Mouse (Mus musculus) MEL (cell line): ENCODE results near the gene Marc1. TPM values are rescaled to one million over a fixed set of nuclear protein-coding genes. Genes with fewer than 3 reads are reported as not detected.

Source experiments
- DNase-seq: peaks from one replicate; pipeline ENCODE4 v3.0.0; 2011; ENCODE audit warnings: low read depth, low spot score
- H3K27ac ChIP-seq: 2 replicates; pipeline ENCODE4 v1.5.1; 2012; ENCODE audit warnings: low read depth, mild to moderate bottlenecking, control low read depth, low read length, moderate library complexity; ENCODE audit not compliant: control insufficient read depth
- H3K27me3 ChIP-seq, 2 experiments: fragments of 150-350 bp in 1 of 2; sonication (generic) in 1 of 2; 2 replicates each; pipeline ENCODE4 v1.6.1; 2012; ENCODE audit warnings: low read length in 2 of 2, mild to moderate bottlenecking in 2 of 2, improper control_type of control experiment in 1 of 2, moderate library complexity in 1 of 2; ENCODE audit not compliant: insufficient read depth in 2 of 2, control insufficient read depth in 1 of 2
- H3K36me3 ChIP-seq, 2 experiments: 2 replicates each; pipeline ENCODE4 v1.6.1; 2012 to 2014; ENCODE audit warnings: low read length in 2 of 2, improper control_type of control experiment in 1 of 2, inconsistent platforms in 1 of 2, mild to moderate bottlenecking in 1 of 2; ENCODE audit not compliant: insufficient read depth in 2 of 2, control insufficient read depth in 1 of 2
- H3K4me1 ChIP-seq, 2 experiments: fragments of 150-350 bp in 1 of 2; sonication (generic) in 1 of 2; 2 replicates each; pipeline ENCODE4 v1.6.1; 2012; ENCODE audit warnings: low read length in 2 of 2, improper control_type of control experiment in 1 of 2, mild to moderate bottlenecking in 1 of 2; ENCODE audit not compliant: insufficient read depth in 2 of 2, control insufficient read depth in 1 of 2
- H3K4me3 ChIP-seq, 2 experiments: fragments of 150-350 bp in 1 of 2; sonication (generic) in 1 of 2; 2 replicates each; pipeline ENCODE4 v1.5.1; 2012; ENCODE audit warnings: low read depth in 2 of 2, low read length in 2 of 2, mild to moderate bottlenecking in 2 of 2, moderate library complexity in 2 of 2, control low read depth in 1 of 2, improper control_type of control experiment in 1 of 2; ENCODE audit not compliant: control insufficient read depth in 1 of 2, insufficient read depth in 1 of 2
- H3K79me2 ChIP-seq: 2 replicates; pipeline ENCODE4 v1.6.1; 2012; ENCODE audit warnings: mild to moderate bottlenecking, low read length, moderate library complexity; ENCODE audit not compliant: control insufficient read depth, poor library complexity, insufficient read depth
- H3K9ac ChIP-seq: 2 replicates; pipeline ENCODE4 v1.6.1; 2012; ENCODE audit warnings: low read depth, mild to moderate bottlenecking, control low read depth, low read length, moderate library complexity; ENCODE audit not compliant: control insufficient read depth, poor library complexity, severe bottlenecking
- H3K9me3 ChIP-seq: fragments of 150-350 bp; sonication (generic); replicated peaks from 2 replicates; pipeline ENCODE4 v1.6.1; 2012; ENCODE audit warnings: mild to moderate bottlenecking, low read length, improper control_type of control experiment, moderate library complexity; ENCODE audit not compliant: insufficient read depth
- BHLHE40 ChIP-seq: IDR thresholded peaks from 2 replicates; pipeline ENCODE4 v1.6.1; 2012; ENCODE audit warnings: low read depth, mild to moderate bottlenecking, inconsistent platforms, low read length, improper control_type of control experiment, borderline replicate concordance
- CHD2 ChIP-seq: IDR thresholded peaks from 2 replicates; pipeline ENCODE4 v1.6.1; 2011; ENCODE audit warnings: low read length, improper control_type of control experiment
- CTCF ChIP-seq, 3 experiments: IDR thresholded peaks in 2 of 3; conservative IDR thresholded peaks in 1 of 3; 2 replicates each; pipeline ENCODE4 v1.5.1; 2011 to 2012; ENCODE audit warnings: low read length in 3 of 3, low read depth in 2 of 3, mild to moderate bottlenecking in 2 of 3, improper control_type of control experiment in 1 of 3, inconsistent platforms in 1 of 3, mixed read lengths in 1 of 3, moderate library complexity in 1 of 3; ENCODE audit not compliant: control insufficient read depth in 1 of 3, insufficient read depth in 1 of 3, poor library complexity in 1 of 3, severe bottlenecking in 1 of 3
- GABPA ChIP-seq: IDR thresholded peaks from 2 replicates; pipeline ENCODE4 v1.6.1; 2012; ENCODE audit warnings: low read depth, mild to moderate bottlenecking, inconsistent platforms, low read length, improper control_type of control experiment, moderate library complexity
- HCFC1 ChIP-seq: IDR thresholded peaks from 2 replicates; pipeline ENCODE4 v1.6.1; 2012; ENCODE audit warnings: low read depth, mild to moderate bottlenecking, inconsistent platforms, low read length, improper control_type of control experiment, moderate library complexity
- JUND ChIP-seq: IDR thresholded peaks from 2 replicates; pipeline ENCODE4 v1.6.1; 2011; ENCODE audit warnings: low read depth, mild to moderate bottlenecking, improper control_type of control experiment, low read length
- MAZ ChIP-seq: IDR thresholded peaks from 2 replicates; pipeline ENCODE4 v1.6.1; 2012; ENCODE audit warnings: low read depth, mild to moderate bottlenecking, inconsistent platforms, low read length, improper control_type of control experiment
- MEF2A ChIP-seq: IDR thresholded peaks from 2 replicates; pipeline ENCODE4 v1.6.1; 2014; ENCODE audit warnings: low read depth, mild to moderate bottlenecking, inconsistent platforms, low read length, improper control_type of control experiment; ENCODE audit not compliant: poor library complexity, insufficient replicate concordance, severe bottlenecking; ENCODE audit errors: extremely low read depth
- MYB ChIP-seq: IDR thresholded peaks from 2 replicates; pipeline ENCODE4 v1.6.1; 2011; ENCODE audit warnings: mild to moderate bottlenecking, low read depth, low read length, improper control_type of control experiment
- NELFE ChIP-seq: IDR thresholded peaks from 2 replicates; pipeline ENCODE4 v1.6.1; 2011; ENCODE audit warnings: low read depth, low read length, improper control_type of control experiment
- POLR2AphosphoS5 ChIP-seq: IDR thresholded peaks from 2 replicates; pipeline ENCODE4 v1.6.1; 2012; ENCODE audit warnings: low read depth, borderline replicate concordance, mild to moderate bottlenecking, inconsistent platforms, low read length, moderate library complexity, mixed read lengths
- RAD21 ChIP-seq: IDR thresholded peaks from 2 replicates; pipeline ENCODE4 v1.6.1; 2011; ENCODE audit warnings: mild to moderate bottlenecking, low read depth, low read length, improper control_type of control experiment
- SIN3A ChIP-seq: IDR thresholded peaks from 2 replicates; pipeline ENCODE4 v1.6.1; 2012; ENCODE audit warnings: low read length, improper control_type of control experiment, inconsistent platforms
- TCF12 ChIP-seq: IDR thresholded peaks from 2 replicates; pipeline ENCODE4 v1.6.1; 2014; ENCODE audit warnings: low read depth, mild to moderate bottlenecking, inconsistent platforms, low read length, improper control_type of control experiment, moderate library complexity
- USF1 ChIP-seq: IDR thresholded peaks from 2 replicates; pipeline ENCODE4 v1.6.1; 2014; ENCODE audit warnings: low read depth, mild to moderate bottlenecking, inconsistent platforms, low read length, improper control_type of control experiment, moderate library complexity
- USF2 ChIP-seq, 2 experiments: IDR thresholded peaks; 2 replicates each; pipeline ENCODE4 v1.6.1; 2011 to 2012; ENCODE audit warnings: improper control_type of control experiment in 2 of 2, low read length in 2 of 2, borderline replicate concordance in 1 of 2, inconsistent platforms in 1 of 2, low read depth in 1 of 2, mild to moderate bottlenecking in 1 of 2; ENCODE audit not compliant: insufficient read depth in 1 of 2
- ZC3H11A ChIP-seq: IDR thresholded peaks from 2 replicates; pipeline ENCODE4 v1.6.1; 2012; ENCODE audit warnings: low read depth, mild to moderate bottlenecking, inconsistent platforms, low read length, improper control_type of control experiment
- ZKSCAN1 ChIP-seq: IDR thresholded peaks from 2 replicates; pipeline ENCODE4 v1.6.1; 2012; ENCODE audit warnings: low read depth, mild to moderate bottlenecking, inconsistent platforms, low read length, improper control_type of control experiment, moderate library complexity
- ZMIZ1 ChIP-seq: IDR thresholded peaks from 2 replicates; pipeline ENCODE4 v1.6.1; 2012; ENCODE audit warnings: low read depth, mild to moderate bottlenecking, inconsistent platforms, low read length, improper control_type of control experiment, moderate library complexity
- ZNF384 ChIP-seq: IDR thresholded peaks from 2 replicates; pipeline ENCODE4 v1.6.1; 2012; ENCODE audit warnings: low read depth, mild to moderate bottlenecking, inconsistent platforms, low read length, improper control_type of control experiment
- polyA plus RNA-seq, 2 experiments: library from polyadenylated mRNA; stranded (reverse) in 1 of 2; unstranded in 1 of 2; fragments of >175 nt in 1 of 2; fragments of >200 nt in 1 of 2; gene quantifications; 2 replicates each; pipeline versions ENCODE4 v1.2.1 to v1.2.4; 2012; ENCODE audit warnings: low replicate concordance in 2 of 2, low read depth in 1 of 2; ENCODE audit not compliant: insufficient read length in 2 of 2, insufficient read depth in 1 of 2, missing spikeins in 1 of 2
- total RNA-seq: library from RNA; depleted of rRNA; stranded (reverse); fragments of 300-350 nt; gene quantifications from 2 replicates; pipeline ENCODE4 v1.2.3, GENCODE M21; 2012

Gene Marc1
- total and polyA plus RNA-seq, 3 experiments: 0.08 to 0.10 TPM; not detected in 1

DNA sequence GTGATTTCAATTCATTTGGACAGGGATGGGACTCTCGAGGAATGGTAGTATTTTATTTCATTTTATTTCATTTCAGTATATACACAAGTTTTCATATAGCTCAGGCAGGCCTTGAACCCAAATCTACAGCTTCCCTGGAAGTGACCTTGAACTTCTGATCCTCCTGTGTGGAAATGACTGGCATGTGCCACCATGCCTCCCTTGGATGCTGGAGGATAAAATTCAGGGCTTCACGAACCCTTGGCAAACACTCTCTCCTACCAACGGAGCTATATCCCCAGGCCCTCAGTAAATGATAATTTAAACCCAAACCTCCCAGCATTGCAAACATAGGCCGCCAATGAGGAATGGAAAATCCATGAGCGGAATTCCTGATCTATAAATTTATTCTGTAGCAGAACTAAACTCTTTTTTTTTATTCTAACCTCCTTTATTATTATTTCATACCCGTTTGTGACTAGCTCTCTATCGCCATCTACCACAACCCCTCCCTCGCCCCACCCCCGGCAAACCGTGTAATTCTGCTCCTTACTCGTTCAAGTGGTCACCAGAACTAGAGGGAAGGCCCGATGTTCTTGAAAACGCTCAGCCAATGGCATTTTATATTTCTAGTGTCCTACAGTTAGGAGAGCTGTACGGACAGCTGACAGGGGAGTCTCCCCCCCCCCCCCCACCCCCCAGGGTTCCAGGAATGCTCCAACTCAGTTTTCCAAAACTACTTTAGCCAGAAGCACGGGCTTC is 33.4 kb upstream of the Marc1 start:
- peaks cover 23% of the 10 kb centered on the region for H3K79me2 ChIP-seq
- peak; percentile 79 for DNase-seq
- H3K27ac ChIP-seq: peak overlapping the region; percentile 29
- no peaks in the 10 kb centered on the region for H3K27me3 ChIP-seq
- peak overlapping the region; percentile 84 to 99 for H3K4me3 ChIP-seq
- peak overlapping the region; percentile 80 for H3K9ac ChIP-seq
- peaks cover 2 to 9% of the 10 kb centered on the region in 2 experiments; a peak in 3 of 4 replicates for H3K36me3 ChIP-seq
- TF ChIP-seq ZNF384 (0 out of 2 replicates have a peak, but pooled peaks have one; percentile 28), RAD21 (no peak), CTCF (IDR thresholded peaks at IDR 0.05 in 2 of 3, conservative IDR thresholded peaks at IDR 0.05 in 1 of 3; ENCODE audit: control insufficient read depth in 1 of 3, insufficient read depth in 1 of 3, low read depth in 2 of 3, low read length in 3 of 3, poor library complexity in 1 of 3, severe bottlenecking in 1 of 3) (peak in 2 of 3 experiments; percentile 13 to 16; a peak in 2 of 6 replicates), MAZ (peak; percentile 56; the same call in 1 of the 2 replicates)
- H3K9me3 ChIP-seq: no peaks in the 10 kb centered on the region
- H3K4me1 ChIP-seq: peaks cover 10 to 11% of the 10 kb centered on the region in 2 experiments; a peak in 3 of 4 replicates

- H3K4me3 ChIP-seq: no peak overlapping the region
- TF ChIP-seq JUND (no peak), ZMIZ1 (no peak), POLR2AphosphoS5 (no peak), HCFC1 (no peak), NELFE (no peak), ZC3H11A (no peak), MYB (no peak), RAD21 (no peak), BHLHE40 (no peak), SIN3A (no peak), GABPA (no peak), USF1 (no peak), CHD2 (no peak), CTCF (IDR thresholded peaks at IDR 0.05 in 2 of 3, conservative IDR thresholded peaks at IDR 0.05 in 1 of 3; ENCODE audit: control insufficient read depth in 1 of 3, insufficient read depth in 1 of 3, low read depth in 2 of 3, low read length in 3 of 3, poor library complexity in 1 of 3, severe bottlenecking in 1 of 3) (no peak), TCF12 (no peak), USF2 (IDR thresholded peaks at IDR 0.05; ENCODE audit: borderline replicate concordance in 1 of 2, insufficient read depth in 1 of 2, low read depth in 1 of 2, low read length in 2 of 2) (no peak), ZKSCAN1 (no peak), MEF2A (no peak)
- TF ChIP-seq, all 39 proteins: peak for 0
- no peak overlapping the region for H3K27ac ChIP-seq
- H3K9me3 ChIP-seq: no peaks in the 10 kb centered on the region
- H3K27me3 ChIP-seq: no peaks in the 10 kb centered on the region
- peaks cover 0 to 13% of the 10 kb centered on the region in 2 experiments; a peak in 2 of 4 replicates for H3K36me3 ChIP-seq
- DNase-seq: no peak
- no peak overlapping the region for H3K9ac ChIP-seq
- peaks cover 3 to 4% of the 10 kb centered on the region in 2 experiments; a peak in 2 of 4 replicates for H3K4me1 ChIP-seq
- peaks cover 4% of the 10 kb centered on the region; the same call in 1 of the 2 replicates for H3K79me2 ChIP-seq
Observed at GRCm38 (mm10) chr1:184837649-184838048, 26.5 kb upstream of the Marc1 start.
